Mouse (Mus musculus) kidney, adult 18-20 months (tissue): ENCODE data around the gene Wfdc16.
"Not testable (repeated sequence)": the region's sequence is repeated elsewhere in the genome, so short reads cannot be mapped to it uniquely, and the experiment has no call there.

Experiments used
- DNase-seq: peaks from one replicate; pipeline ENCODE4 v3.0.0; 2021

The Wfdc16 gene

GRCm38 (mm10) chr2:164593494-164593893 lies 45.1 kb downstream of the Wfdc16 start, which contains the start of gene Eppin:
TSS of gene Eppin (minus strand) at chr2:164593594.
- no peak for DNase-seq

GRCm38 (mm10) chr2:164592014-164592413 lies 46.6 kb downstream of the Wfdc16 start:
- DNase-seq: peak; percentile 18

- not testable (repeated sequence) for DNase-seq
These were observed 53.4 kb downstream of the Wfdc16 start, which contains the start of gene Wfdc6a for GRCm38 (mm10) chr2:164585025-164585725. TSS of gene Wfdc6a (minus strand) at chr2:164585447.
